Mouse (Mus musculus) hindbrain, embryonic 15.5 days (tissue): ENCODE measurements around the gene Dnm1. TPM values are rescaled to one million over a fixed set of nuclear protein-coding genes. Genes with fewer than 3 reads are reported as not detected.
A peak's percentile ranks its signal among the peaks of the same experiment; 100 is the strongest.

ENCODE experiments used
- ATAC-seq: fragments of 200-750 bp; cut with Nextera tagmentation; 2 replicates; pipeline ENCODE4 v1.8.0; 2017; ENCODE audit warnings: low read depth, moderate number of reproducible peaks, moderate TSS enrichment; ENCODE audit not compliant: low FRiP score
- H3K27ac ChIP-seq: fragments of 300-500 bp; sonication (generic); replicated peaks from 2 replicates; pipeline ENCODE4 v1.5.1; 2015; ENCODE audit warnings: mild to moderate bottlenecking, inconsistent platforms
- H3K27me3 ChIP-seq: fragments of 300-500 bp; sonication (generic); 2 replicates; pipeline ENCODE4 v1.6.1; 2015; ENCODE audit warnings: control low read depth, inconsistent platforms
- H3K36me3 ChIP-seq: fragments of 300-500 bp; sonication (generic); 2 replicates; pipeline ENCODE4 v1.6.1; 2015; ENCODE audit warnings: control low read depth, inconsistent platforms
- H3K4me1 ChIP-seq: fragments of 300-500 bp; sonication (generic); replicated peaks from 2 replicates; pipeline ENCODE4 v1.6.1; 2015; ENCODE audit warnings: control low read depth, inconsistent platforms
- H3K4me2 ChIP-seq: fragments of 300-500 bp; sonication (generic); 2 replicates; pipeline ENCODE4 v1.6.1; 2015; ENCODE audit warnings: moderate library complexity, mild to moderate bottlenecking, inconsistent platforms
- H3K4me3 ChIP-seq: fragments of 300-500 bp; sonication (generic); 2 replicates; pipeline ENCODE4 v1.5.1; 2015; ENCODE audit warnings: mild to moderate bottlenecking, inconsistent platforms
- H3K9ac ChIP-seq: fragments of 300-500 bp; sonication (generic); 2 replicates; pipeline ENCODE4 v1.6.1; 2015; ENCODE audit warnings: inconsistent platforms
- H3K9me3 ChIP-seq: fragments of 300-500 bp; sonication (generic); 2 replicates; pipeline ENCODE4 v1.6.1; 2016; ENCODE audit warnings: control low read depth, inconsistent platforms
- WGBS: fragments of 180-500 bp; shearing (Covaris S2); methylation state at CpG from one replicate; pipeline ENCODE4 v1.1.7; 2015; 5-methylcytosine and 5-hydroxymethylcytosine counted together
- polyA plus RNA-seq: library from polyadenylated mRNA; unstranded; fragments of >200 nt; fragmentation: Nextera tagmentation; extraction: Ambion mirVana; gene quantifications from 2 replicates; pipeline ENCODE4 v1.2.1, GENCODE M21; 2015

Gene Dnm1
- 77.2 and 86.0 TPM in 2 replicates for polyA plus RNA-seq

DNA sequence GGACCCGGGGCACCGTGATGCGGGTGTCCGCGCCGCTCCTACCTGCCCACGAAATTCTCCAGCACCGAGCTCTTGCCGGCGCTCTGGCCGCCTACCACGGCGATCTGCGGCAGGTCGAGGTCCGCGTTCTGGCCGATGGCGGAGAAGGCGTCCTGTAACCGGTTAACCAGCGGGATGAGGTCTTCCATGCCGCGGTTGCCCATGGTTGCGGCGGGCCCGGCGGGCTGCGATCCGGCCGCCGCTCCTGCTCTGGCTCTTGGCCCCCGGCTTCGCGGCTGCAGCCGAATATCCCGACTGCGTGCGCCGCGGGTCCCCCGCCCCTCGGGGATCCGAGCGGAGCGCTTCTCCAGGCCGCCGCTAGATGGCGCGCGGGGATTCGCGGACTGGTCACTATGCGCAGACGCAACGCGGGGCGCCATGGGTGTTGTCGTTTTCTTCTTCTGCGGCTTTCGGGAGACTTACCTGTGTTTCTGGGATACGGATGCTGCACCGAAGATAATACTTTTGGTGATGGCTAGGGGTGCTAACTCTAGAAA is at the start of gene Dnm1:
TSS of gene Dnm1 (minus strand) at position 332 of the 536 bp plus-strand sequence.
- Histone ChIP-seq H3K9ac (peak within 1 kb of the TSS; percentile 90), H3K9me3 (no peaks in the 10 kb centered on the region), H3K4me1 (peaks cover 35% of the 10 kb centered on the region), H3K27me3 (no peaks in the 10 kb centered on the region), H3K27ac (peak within 1 kb of the TSS; percentile 96), H3K4me3 (peak within 1 kb of the TSS; percentile 74), H3K36me3 (0 out of 2 replicates have a peak, but pooled peaks cover under 1% of the 10 kb centered on the region), H3K4me2 (peak within 1 kb of the TSS; percentile 75)
- WGBS, result under 1% methylated on average over 63 of the region's 63 CpGs
- peak; percentile 62 for ATAC-seq

DNA sequence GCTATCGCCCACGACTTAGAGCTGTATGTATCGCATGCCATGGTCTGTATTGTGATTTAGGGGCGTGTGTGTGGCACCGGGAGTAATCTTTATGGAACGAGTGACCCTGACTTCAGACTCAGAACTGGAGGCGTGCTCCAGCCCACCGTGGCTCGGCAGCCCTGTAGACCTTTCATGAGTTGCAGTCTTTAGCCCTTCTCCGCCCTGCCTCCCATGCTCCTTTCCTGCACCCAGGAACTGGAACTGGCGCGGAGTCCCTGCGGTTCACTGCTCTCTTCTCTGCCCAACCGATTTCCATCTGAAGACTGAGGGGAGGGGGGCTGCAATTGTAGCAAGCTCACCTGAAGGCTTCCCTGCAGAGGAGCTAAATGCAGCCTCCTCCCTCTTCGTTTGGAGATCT is 43.6 kb upstream of the Dnm1 start:
- Histone ChIP-seq H3K27ac (peak overlapping the region; percentile 96), H3K9me3 (no peaks in the 10 kb centered on the region), H3K4me1 (peaks cover 23% of the 10 kb centered on the region), H3K4me2 (peak overlapping the region; percentile 92), H3K9ac (peak overlapping the region; percentile 86), H3K4me3 (peak overlapping the region; percentile 88), H3K27me3 (no peaks in the 10 kb centered on the region), H3K36me3 (peaks cover 16% of the 10 kb centered on the region; the same call in 1 of the 2 replicates)
- WGBS, result under 1% methylated on average over 15 of the region's 15 CpGs
- no peak for ATAC-seq

DNA sequence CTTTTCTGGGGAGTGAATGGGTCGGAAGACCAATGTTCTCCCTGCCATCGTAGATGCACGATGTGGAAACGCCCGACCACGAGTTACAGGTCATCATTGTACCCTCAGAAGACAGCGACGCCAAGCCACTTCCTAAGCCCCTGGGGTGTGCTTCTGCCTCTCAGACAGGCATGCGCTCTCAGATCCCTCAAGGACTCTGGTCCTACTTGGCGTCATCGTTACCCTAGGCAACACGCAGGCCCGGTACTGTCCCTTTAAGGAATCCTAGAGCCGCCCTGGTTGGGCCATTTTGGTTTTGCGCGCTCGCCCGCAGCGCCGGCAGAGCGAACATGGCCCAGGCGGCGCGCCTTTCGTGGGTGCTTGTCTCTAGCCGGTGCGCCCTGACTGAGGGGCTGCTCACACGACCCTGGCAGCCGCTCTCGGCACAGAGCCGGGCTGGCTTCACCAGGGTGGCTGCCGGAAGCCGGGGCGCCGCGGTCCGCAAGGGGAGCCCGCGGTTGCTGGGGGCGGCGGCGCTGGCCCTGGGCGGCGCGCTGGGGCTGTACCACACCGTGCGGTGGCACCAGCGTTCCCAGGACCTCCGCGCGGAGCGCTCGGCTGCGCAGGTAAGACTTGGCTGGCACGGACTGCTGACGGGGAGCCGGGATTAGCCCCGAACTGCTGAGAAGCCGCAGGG is 42.9 kb upstream of the Dnm1 start:
- WGBS, result under 1% methylated on average over 59 of the region's 59 CpGs
- peak; percentile 96 for ATAC-seq
- H3K4me2 ChIP-seq, result peak overlapping the region; percentile 92

DNA sequence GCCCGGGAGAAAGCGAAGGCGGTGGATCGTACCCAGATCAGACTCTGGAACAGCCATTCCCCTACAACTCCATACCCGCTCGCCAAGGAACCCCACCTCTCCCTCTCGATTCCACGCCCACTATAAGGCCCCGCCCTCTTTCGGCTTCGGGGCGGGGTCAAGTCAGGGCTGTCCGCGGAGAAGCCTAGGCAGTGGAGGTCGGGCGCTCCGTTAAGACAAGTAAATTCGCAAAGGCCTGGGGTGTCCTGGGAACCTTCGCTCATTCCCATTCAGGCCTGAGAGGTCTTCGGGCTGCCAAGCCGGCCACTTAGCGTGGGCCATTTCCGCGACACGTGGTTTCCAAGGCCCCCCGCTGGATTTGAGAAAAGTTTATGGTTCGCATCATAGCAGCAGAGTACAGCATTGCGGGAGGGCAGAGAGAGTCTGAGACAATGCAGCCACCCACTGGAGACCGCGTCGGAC is 42.4 kb upstream of the Dnm1 start, which contains the start of gene Ptges2:
TSS of gene Ptges2 (plus strand) at position 413 of the 462 bp plus-strand sequence.
- ATAC-seq, result peak; percentile 94
- 0% methylated on average over 31 of the region's 31 CpGs for WGBS

More for the DNA sequence above, 42.9 kb upstream of the Dnm1 start:
- Histone ChIP-seq H3K9me3 (no peaks in the 10 kb centered on the region), H3K27me3 (no peaks in the 10 kb centered on the region), H3K4me3 (peak overlapping the region; percentile 88), H3K4me1 (peaks cover 23% of the 10 kb centered on the region), H3K9ac (peak overlapping the region; percentile 86), H3K27ac (peak overlapping the region; percentile 96), H3K36me3 (peaks cover 14% of the 10 kb centered on the region; the same call in 1 of the 2 replicates)

DNA sequence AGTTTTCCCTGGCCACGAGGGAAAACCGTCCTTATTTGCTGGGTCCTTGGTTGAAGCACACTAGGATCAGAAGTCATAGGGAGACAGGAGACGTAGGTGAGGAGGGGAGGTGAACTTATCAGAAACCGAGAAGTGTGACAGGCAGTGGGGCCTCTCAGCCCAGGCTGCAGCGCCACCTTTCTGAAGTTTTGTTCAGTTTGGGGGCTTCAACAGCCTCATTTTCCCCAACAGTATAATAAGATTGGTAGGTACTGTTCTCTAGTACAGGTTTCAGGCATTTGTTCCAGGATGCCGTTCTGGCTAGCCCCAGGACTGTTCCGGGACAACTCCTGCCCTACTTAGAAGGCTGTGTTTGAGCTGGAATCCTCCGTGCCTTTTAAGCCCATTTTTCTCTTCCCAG is 41.8 kb upstream of the Dnm1 start:
- Histone ChIP-seq H3K4me2 (peak overlapping the region; percentile 92), H3K27me3 (no peaks in the 10 kb centered on the region), H3K9me3 (no peaks in the 10 kb centered on the region), H3K36me3 (0 out of 2 replicates have a peak, but pooled peaks cover 6% of the 10 kb centered on the region), H3K27ac (peak overlapping the region; percentile 96), H3K4me3 (peak overlapping the region; percentile 88), H3K4me1 (peaks cover 23% of the 10 kb centered on the region), H3K9ac (peak overlapping the region; percentile 86)
- 4% methylated on average over 8 of the region's 8 CpGs for WGBS
- ATAC-seq, result no peak

More for the DNA sequence above, 42.4 kb upstream of the Dnm1 start, which contains the start of gene Ptges2:
- Histone ChIP-seq H3K27me3 (no peaks in the 10 kb centered on the region), H3K27ac (peak within 1 kb of the TSS; percentile 96), H3K36me3 (peaks cover 8% of the 10 kb centered on the region; the same call in 1 of the 2 replicates), H3K4me1 (peaks cover 23% of the 10 kb centered on the region), H3K9me3 (no peaks in the 10 kb centered on the region), H3K4me2 (peak within 1 kb of the TSS; percentile 92), H3K4me3 (peak within 1 kb of the TSS; percentile 88), H3K9ac (peak within 1 kb of the TSS; percentile 86)

DNA sequence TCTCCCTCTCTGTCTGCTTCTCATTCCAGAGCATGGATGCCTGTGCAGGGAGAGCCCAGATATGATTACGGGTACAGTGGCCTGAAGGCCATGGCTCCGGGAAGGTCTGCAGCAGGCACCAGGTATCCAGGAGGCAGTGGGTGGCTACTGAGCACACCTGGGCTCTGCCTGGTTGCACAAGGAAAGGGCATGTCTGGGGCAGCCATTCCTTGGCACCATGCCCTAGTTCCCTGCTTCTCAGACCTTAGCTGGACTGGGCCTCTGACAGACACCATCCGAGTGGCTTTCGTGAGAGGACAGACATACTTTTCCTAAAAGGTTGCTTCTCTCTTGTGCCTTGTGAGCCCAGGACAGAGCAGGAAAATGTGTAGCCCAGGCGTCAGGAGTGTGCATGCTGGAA is 38.9 kb upstream of the Dnm1 start:
- Histone ChIP-seq H3K9me3 (no peaks in the 10 kb centered on the region), H3K36me3 (no peaks in the 10 kb centered on the region), H3K27ac (no peak overlapping the region), H3K4me2 (no peak overlapping the region), H3K9ac (no peak overlapping the region), H3K27me3 (no peaks in the 10 kb centered on the region), H3K4me3 (no peak overlapping the region), H3K4me1 (peaks cover 9% of the 10 kb centered on the region)
- no peak for ATAC-seq
- WGBS, result 86% methylated on average over 5 of the region's 5 CpGs

DNA sequence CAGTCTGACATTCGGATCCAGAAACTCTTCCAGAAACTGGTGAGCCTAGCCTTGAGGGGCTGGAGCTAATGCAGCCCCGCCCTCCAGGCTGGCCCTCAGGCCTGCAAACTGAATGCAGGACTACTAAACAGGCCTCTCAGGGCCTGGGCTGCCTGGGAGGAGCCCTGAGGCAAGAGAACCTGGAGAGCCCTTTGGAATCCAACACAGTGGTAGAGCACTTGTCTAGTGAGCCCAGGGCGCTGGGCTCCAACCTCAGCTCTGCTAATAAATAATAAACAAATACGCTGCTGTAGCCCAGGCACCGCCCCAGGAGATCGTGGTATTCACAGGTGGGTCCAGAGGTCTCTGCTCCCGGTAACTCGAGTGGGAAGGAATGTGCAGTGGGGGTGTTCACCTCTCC is 37.7 kb upstream of the Dnm1 start:
- Histone ChIP-seq H3K27ac (no peak overlapping the region), H3K9me3 (no peaks in the 10 kb centered on the region), H3K4me2 (no peak overlapping the region), H3K27me3 (no peaks in the 10 kb centered on the region), H3K4me3 (no peak overlapping the region), H3K36me3 (no peaks in the 10 kb centered on the region), H3K9ac (no peak overlapping the region), H3K4me1 (peaks cover 5% of the 10 kb centered on the region)
- 84% methylated on average over 8 of the region's 8 CpGs for WGBS
- no peak for ATAC-seq

DNA sequence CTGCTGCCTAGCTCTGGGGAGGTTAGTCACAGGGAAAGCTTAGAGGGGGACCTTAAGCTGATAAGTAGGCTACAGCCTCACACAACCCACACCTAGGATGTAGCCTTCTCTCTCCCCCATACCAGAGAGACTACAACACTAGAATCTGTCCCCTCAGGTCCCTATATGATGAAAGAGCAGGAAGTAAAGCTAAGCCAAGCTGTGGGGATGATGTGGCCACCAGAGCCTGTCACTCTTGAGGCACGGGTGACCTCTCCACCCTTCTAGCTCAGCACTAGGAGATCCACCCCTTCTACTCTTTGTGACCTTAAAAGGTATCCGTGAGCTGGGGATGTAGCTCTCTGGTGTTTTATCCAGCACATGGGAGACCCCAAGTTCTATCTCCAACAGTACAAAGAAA is 36.0 kb upstream of the Dnm1 start:
- WGBS, result 88% methylated on average over 2 of the region's 2 CpGs
- no peak overlapping the region for H3K4me2 ChIP-seq

DNA sequence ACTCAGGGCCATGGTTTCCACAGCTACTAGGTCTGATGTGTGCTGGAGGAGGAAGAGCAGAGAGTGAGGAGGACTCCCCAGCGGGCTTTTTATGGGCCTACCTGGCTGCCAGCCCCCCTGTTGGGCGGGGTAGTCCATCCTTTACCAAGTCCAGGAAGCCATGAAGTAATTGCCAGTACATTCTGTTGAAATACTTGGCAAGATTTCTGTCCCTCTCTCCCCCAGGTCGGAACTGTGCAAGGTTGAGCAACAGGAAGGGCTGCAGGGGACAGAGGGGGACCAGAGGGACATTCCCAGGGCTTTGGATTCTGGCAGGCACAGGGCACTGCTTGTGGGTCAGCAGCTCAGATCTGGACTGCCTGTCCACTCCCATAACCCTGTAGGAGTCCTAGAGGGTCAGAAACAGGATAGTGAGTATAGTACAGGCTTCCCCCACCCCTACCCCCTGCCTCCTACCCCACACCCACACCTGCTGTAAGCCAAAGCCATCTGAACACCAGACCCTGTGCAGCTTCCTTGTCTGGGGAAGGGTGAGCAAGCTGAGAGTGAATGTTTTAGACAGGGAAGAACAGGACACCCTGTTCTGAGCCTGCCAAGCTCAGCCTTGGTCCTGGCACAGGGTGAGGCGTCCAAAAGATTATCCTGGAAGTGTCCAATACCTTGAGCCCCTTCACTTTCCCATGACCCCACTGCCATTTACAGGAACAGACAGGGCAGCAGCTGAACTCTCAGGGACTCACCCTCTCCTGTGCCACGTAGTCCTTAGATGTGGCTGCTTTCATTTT is 34.8 kb upstream of the Dnm1 start, which contains the start of gene Lcn2:
TSS of gene Lcn2 (minus strand) at position 547 of the 785 bp plus-strand sequence.
- H3K36me3 ChIP-seq, result no peaks in the 10 kb centered on the region
- H3K4me1 ChIP-seq, result no peaks in the 10 kb centered on the region
- H3K27me3 ChIP-seq, result peaks cover 8% of the 10 kb centered on the region; the same call in 1 of the 2 replicates
- no peak within 1 kb of the TSS for H3K27ac ChIP-seq
- no peaks in the 10 kb centered on the region for H3K9me3 ChIP-seq
- WGBS, result 64% methylated on average over 5 of the region's 5 CpGs
- no peak within 1 kb of the TSS for H3K9ac ChIP-seq
- H3K4me3 ChIP-seq, result no peak within 1 kb of the TSS
- H3K4me2 ChIP-seq, result no peak within 1 kb of the TSS
- ATAC-seq, result no peak

More for the DNA sequence above, 36.0 kb upstream of the Dnm1 start:
- H3K9me3 ChIP-seq, result no peaks in the 10 kb centered on the region
- H3K4me3 ChIP-seq, result no peak overlapping the region
- no peaks in the 10 kb centered on the region for H3K27me3 ChIP-seq
- no peaks in the 10 kb centered on the region for H3K36me3 ChIP-seq
- ATAC-seq, result no peak
- H3K27ac ChIP-seq, result no peak overlapping the region
- no peak overlapping the region for H3K9ac ChIP-seq
- H3K4me1 ChIP-seq, result no peaks in the 10 kb centered on the region

DNA sequence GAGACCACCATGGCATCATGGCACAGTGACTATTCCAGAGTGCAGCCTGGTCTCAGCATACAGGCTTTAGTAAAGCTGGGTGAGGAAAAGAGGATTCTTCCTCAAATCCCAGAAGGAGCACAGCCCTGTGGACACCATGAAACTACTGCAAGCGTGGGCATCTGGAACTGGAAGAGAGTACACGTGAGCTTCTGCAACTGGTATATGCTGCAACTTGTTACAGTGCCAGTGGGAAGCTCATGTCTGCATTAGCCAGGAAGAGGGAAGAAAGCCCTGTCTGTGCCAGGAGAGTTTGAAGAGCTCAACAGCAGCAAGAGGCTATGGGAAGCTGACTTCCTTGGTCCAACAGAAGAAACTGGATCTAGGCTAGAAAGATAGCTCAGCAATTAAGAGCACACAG is 29.6 kb upstream of the Dnm1 start:
- H3K4me3 ChIP-seq, result no peak overlapping the region

DNA sequence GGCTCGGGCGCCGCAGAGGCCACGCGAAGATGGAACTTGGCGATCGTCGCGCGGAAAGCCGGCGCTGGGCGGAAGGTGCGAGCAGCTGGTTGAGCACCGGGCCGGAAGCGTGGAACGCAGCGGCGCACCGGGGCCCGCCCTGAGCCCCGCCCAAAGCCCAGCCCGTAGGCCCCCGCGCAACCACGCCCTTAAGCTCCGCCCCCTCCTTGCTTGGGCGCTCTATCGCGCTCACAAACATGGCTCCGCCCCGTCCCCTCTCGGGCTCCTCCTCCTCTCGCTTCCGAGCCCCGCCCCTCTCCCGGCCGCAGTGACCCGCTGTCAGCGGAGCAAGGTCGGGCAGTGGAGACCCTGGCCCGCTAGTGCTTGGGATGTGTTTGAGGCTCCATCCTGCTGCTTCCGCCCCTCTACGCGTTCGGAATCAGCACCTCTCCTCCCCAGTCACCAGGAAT is 28.7 kb upstream of the Dnm1 start, which contains the start of gene 1110008P14Rik:
TSS of gene 1110008P14Rik (minus strand) at position 164 of the 449 bp plus-strand sequence.
- WGBS, result under 1% methylated on average over 38 of the region's 47 CpGs

More for the DNA sequence above, 29.6 kb upstream of the Dnm1 start:
- no peaks in the 10 kb centered on the region for H3K9me3 ChIP-seq
- WGBS, result 81% methylated on average over 2 of the region's 2 CpGs
- H3K27ac ChIP-seq, result no peak overlapping the region; the same call in 1 of the 2 replicates
- peaks cover 8% of the 10 kb centered on the region; the same call in 1 of the 2 replicates for H3K27me3 ChIP-seq
- peaks cover 11% of the 10 kb centered on the region for H3K4me1 ChIP-seq
- H3K9ac ChIP-seq, result no peak overlapping the region
- no peak for ATAC-seq
- H3K4me2 ChIP-seq, result peak overlapping the region; percentile 85; the same call in 1 of the 2 replicates
- H3K36me3 ChIP-seq, result peaks cover 16% of the 10 kb centered on the region

More for the DNA sequence above, 28.7 kb upstream of the Dnm1 start, which contains the start of gene 1110008P14Rik:
- peak; percentile 90 for ATAC-seq
- peak within 1 kb of the TSS; percentile 63 for H3K27ac ChIP-seq
- no peaks in the 10 kb centered on the region for H3K9me3 ChIP-seq
- peaks cover 24% of the 10 kb centered on the region for H3K36me3 ChIP-seq
- peak within 1 kb of the TSS; percentile 59 for H3K9ac ChIP-seq
- H3K4me2 ChIP-seq, result peak within 1 kb of the TSS; percentile 85
- H3K4me1 ChIP-seq, result peaks cover 11% of the 10 kb centered on the region
- H3K27me3 ChIP-seq, result peaks cover 8% of the 10 kb centered on the region; the same call in 1 of the 2 replicates
- H3K4me3 ChIP-seq, result peak within 1 kb of the TSS; percentile 64
